Mouse (Mus musculus) CD4-positive, CD25-positive, alpha-beta regulatory T cell, adult 2 months (primary cell): Measurements from ENCODE around the gene Amer2.

Source experiments
- DNase-seq: peaks from one replicate; pipeline ENCODE4 v3.0.0-alpha.2; 2012; ENCODE audit warnings: low read depth, low spot score

The Amer2 gene

GRCm38 (mm10) chr14:60386591-60387501, 13.8 kb downstream of the Amer2 start:
- no peak for DNase-seq

- DNase-seq = no peak
Measured at GRCm38 (mm10) chr14:60388332-60388731, 15.3 kb downstream of the Amer2 start.

- DNase-seq = no peak
Measured at GRCm38 (mm10) chr14:60392202-60392601, 19.1 kb downstream of the Amer2 start.

- no peak for DNase-seq
Measured at GRCm38 (mm10) chr14:60397321-60397720, 24.3 kb downstream of the Amer2 start.

- DNase-seq = no peak
Measured at GRCm38 (mm10) chr14:60398861-60399260, 25.8 kb downstream of the Amer2 start.

- no peak for DNase-seq
Measured at GRCm38 (mm10) chr14:60403228-60403627, 30.2 kb downstream of the Amer2 start.

- no peak for DNase-seq
Measured at GRCm38 (mm10) chr14:60405829-60406228, 32.8 kb downstream of the Amer2 start.

- DNase-seq = no peak
Measured at GRCm38 (mm10) chr14:60406543-60406942, 33.5 kb downstream of the Amer2 start.

- DNase-seq = no peak
Measured at GRCm38 (mm10) chr14:60407319-60407718, 34.3 kb downstream of the Amer2 start.

GRCm38 (mm10) chr14:60409702-60410491, 36.8 kb downstream of the Amer2 start:
- no peak for DNase-seq

- DNase-seq = no peak
Measured at GRCm38 (mm10) chr14:60411229-60411628, 38.2 kb downstream of the Amer2 start.

GRCm38 (mm10) chr14:60414691-60415090, 41.6 kb downstream of the Amer2 start:
- DNase-seq = no peak

GRCm38 (mm10) chr14:60417924-60418323, 44.9 kb downstream of the Amer2 start:
- no peak for DNase-seq

GRCm38 (mm10) chr14:60422920-60423319, 49.9 kb downstream of the Amer2 start:
- DNase-seq = no peak

GRCm38 (mm10) chr14:60424174-60424573, 51.1 kb downstream of the Amer2 start:
- DNase-seq = no peak

GRCm38 (mm10) chr14:60425553-60425952, 52.5 kb downstream of the Amer2 start:
- no peak for DNase-seq

GRCm38 (mm10) chr14:60427896-60428295, 54.8 kb downstream of the Amer2 start:
- no peak for DNase-seq

GRCm38 (mm10) chr14:60429513-60429912, 56.5 kb downstream of the Amer2 start:
- DNase-seq = no peak

- DNase-seq = no peak
Measured at GRCm38 (mm10) chr14:60431515-60431914, 58.5 kb downstream of the Amer2 start.

- DNase-seq = no peak
Measured at GRCm38 (mm10) chr14:60432136-60432535, 59.1 kb downstream of the Amer2 start.

GRCm38 (mm10) chr14:60435515-60435914, 62.5 kb downstream of the Amer2 start:
- DNase-seq = peak; percentile 1

GRCm38 (mm10) chr14:60436364-60436763, 63.3 kb downstream of the Amer2 start:
- DNase-seq = no peak
